Mouse (Mus musculus) heart, postnatal 0 days (tissue): ENCODE measurements at regions not wholly inside any gene's neighbourhood (a gene's known extent, or its start where the extent isn't known, plus 50 kb on each side); places are given as distances from the start of the nearest gene placed in this dataset.

Experiments
- CTCF ChIP-seq: IDR thresholded peaks from 2 replicates; pipeline ENCODE4 v1.5.1; 2016; ENCODE audit warnings: antibody characterized with exemption, control low read depth, low read depth
- EP300 ChIP-seq: IDR thresholded peaks from 2 replicates; pipeline ENCODE4 v1.6.1; 2016; ENCODE audit warnings: antibody characterized with exemption, low read depth

- TF ChIP-seq CTCF (no peak), EP300 (no peak)
Measured at GRCm38 (mm10) chr1:183793324-183793723, 219.8 kb upstream of the Dusp10 start.
